Mouse (Mus musculus) common myeloid progenitor, adult 5-6 weeks (primary cell): ENCODE measurements around the gene Mogs. TPM values are rescaled to one million over a fixed set of nuclear protein-coding genes. Genes with fewer than 3 reads are reported as not detected.
"Not testable (repeated sequence)": the region's sequence is repeated elsewhere in the genome, so short reads cannot be mapped to it uniquely, and the experiment has no call there.

Experiments used
- ATAC-seq: replicated peaks from 2 replicates; pipeline ENCODE4 v1.8.0; 2016; ENCODE audit warnings: low read depth, mild to moderate bottlenecking, moderate TSS enrichment, inconsistent platforms; ENCODE audit not compliant: poor library complexity, severe bottlenecking
- total RNA-seq: library from RNA; stranded (forward); fragments of 200-1000, 187-1606 nt; gene quantifications from 2 replicates; pipeline ENCODE4 v1.2.3, GENCODE M21; 2017

The Mogs gene
- total RNA-seq, 1 experiment from 2014 or later = 86.2 TPM

GRCm38 (mm10) chr6:83142886-83143285, 27.6 kb downstream of the Mogs start:
- no peak for ATAC-seq

- no peak for ATAC-seq
These were observed 29.9 kb downstream of the Mogs start for GRCm38 (mm10) chr6:83145209-83145608.

GRCm38 (mm10) chr6:83145805-83146204, 30.5 kb downstream of the Mogs start:
- ATAC-seq = no peak

- ATAC-seq = no peak
These were observed 32.0 kb downstream of the Mogs start for GRCm38 (mm10) chr6:83147280-83147679.

GRCm38 (mm10) chr6:83151721-83152120, 36.4 kb downstream of the Mogs start:
- ATAC-seq = no peak

GRCm38 (mm10) chr6:83153038-83153437, 37.7 kb downstream of the Mogs start:
- ATAC-seq = no peak

GRCm38 (mm10) chr6:83153485-83153884, 38.2 kb downstream of the Mogs start:
- no peak for ATAC-seq

GRCm38 (mm10) chr6:83155552-83156238, 40.4 kb downstream of the Mogs start:
- ATAC-seq = 0 out of 2 replicates have a peak, but pooled peaks have one; percentile 19

GRCm38 (mm10) chr6:83156259-83156684, 41.0 kb downstream of the Mogs start, which contains the start of the genes Wdr54 and 1700003E16Rik:
Gene Wdr54, minus strand, starts transcription at chr6:83156397.
Gene 1700003E16Rik, plus strand, starts transcription at chr6:83156404.
- ATAC-seq = peak; percentile 77

GRCm38 (mm10) chr6:83159456-83159855, 44.2 kb downstream of the Mogs start:
- ATAC-seq = not testable (repeated sequence)

- no peak for ATAC-seq
These were observed 46.1 kb downstream of the Mogs start for GRCm38 (mm10) chr6:83161442-83161841.

- no peak for ATAC-seq
These were observed 46.8 kb downstream of the Mogs start for GRCm38 (mm10) chr6:83161921-83162641.

GRCm38 (mm10) chr6:83162701-83163100, 47.4 kb downstream of the Mogs start:
- 0 out of 2 replicates have a peak, but pooled peaks have one; percentile 9 for ATAC-seq

GRCm38 (mm10) chr6:83165026-83165606, 49.8 kb downstream of the Mogs start:
- peak; percentile 16 for ATAC-seq

- peak; percentile 89 for ATAC-seq
These were observed 50.4 kb downstream of the Mogs start, which contains the start of gene Dctn1 for GRCm38 (mm10) chr6:83165607-83166242. Gene Dctn1, plus strand, starts transcription at chr6:83165920.

GRCm38 (mm10) chr6:83166243-83166630, 50.9 kb downstream of the Mogs start:
- ATAC-seq = peak; percentile 35
